Comparison of ENCODE assay signal across 8 mouse cellular contexts in genomic region chr11:119909436-119909835, GRCm38 (mm10). TPM values are rescaled to one million over a fixed set of nuclear protein-coding genes. Genes with fewer than 3 reads are reported as not detected.
A peak's percentile ranks its signal among the peaks of the same experiment; 100 is the strongest.
DNase-seq lines count a peak whose midpoint lies in the region; ATAC-seq lines count a peak whose summit lies in the region.

No protein-coding gene starts in this region.

- DNase-seq in 3134 (ENCODE audit: extremely low read depth, insufficient read length, low spot score), result peak; percentile 48
- peak; percentile 77 for DNase-seq in ES-CJ7 (ENCODE audit: low read depth, low spot score)
- peak; percentile 89 to 93 for DNase-seq in cerebellum, postnatal 10 days
- no peak for DNase-seq in heart, embryonic 10.5 days (ENCODE audit: low spot score)
- peak; percentile 56 to 58 for DNase-seq in lung, adult 18-20 months
- peak; percentile 81 for DNase-seq in retina, postnatal 1 day
- DNase-seq in urinary bladder, postnatal 25 days (ENCODE audit: low spot score), result peak; percentile 72

- H3K9me3 ChIP-seq in heart, embryonic 10.5 days, result no peaks in the 10 kb centered on the region
- H3K9me3 ChIP-seq in kidney, embryonic 16.5 days (ENCODE audit: low read length), result no peaks in the 10 kb centered on the region

- no peaks in the 10 kb centered on the region for H3K36me3 ChIP-seq in heart, embryonic 10.5 days
- H3K36me3 ChIP-seq in kidney, embryonic 16.5 days (ENCODE audit: insufficient read depth, low read length), result no peaks in the 10 kb centered on the region

- H3K4me2 ChIP-seq in kidney, embryonic 16.5 days (replicated peaks; ENCODE audit: low read depth, low read length), result 0 out of 2 replicates have a peak overlapping the region, but pooled peaks have one; percentile 5

- peak overlapping the region; percentile 17 for H3K9ac ChIP-seq in kidney, embryonic 16.5 days (replicated peaks; ENCODE audit: low read length)

- under 1% methylated on average over 5 of the region's 5 CpGs for WGBS in heart, embryonic 10.5 days
- 0% methylated on average over 5 of the region's 5 CpGs for WGBS in kidney, embryonic 16.5 days

- H3K27me3 ChIP-seq in heart, embryonic 10.5 days (ENCODE audit: insufficient read depth, poor library complexity, severe bottlenecking), result peaks cover 20% of the 10 kb centered on the region; the same call in 1 of the 2 replicates
- peaks cover 3% of the 10 kb centered on the region; the same call in 1 of the 2 replicates for H3K27me3 ChIP-seq in kidney, embryonic 16.5 days (ENCODE audit: insufficient read depth, low read length)

- H3K27ac ChIP-seq in heart, embryonic 10.5 days, result peak overlapping the region; percentile 32; the same call in 1 of the 2 replicates
- no peak overlapping the region for H3K27ac ChIP-seq in kidney, embryonic 16.5 days (ENCODE audit: low read length)

- peak overlapping the region; percentile 36 for H3K4me3 ChIP-seq in heart, embryonic 10.5 days
- H3K4me3 ChIP-seq in kidney, embryonic 16.5 days (ENCODE audit: low read length), result no peak overlapping the region

- ATAC-seq in kidney, embryonic 16.5 days (ENCODE audit: low FRiP score, low TSS enrichment), result no peak

- H3K4me1 ChIP-seq in heart, embryonic 10.5 days, result peaks cover 40% of the 10 kb centered on the region
- H3K4me1 ChIP-seq in kidney, embryonic 16.5 days (ENCODE audit: insufficient read depth, low read length), result peaks cover 12% of the 10 kb centered on the region

RNA-seq across cellular contexts. Expression of gene Chmp6, which starts 3.8 kb away (rescaled TPM):
- 86.7 and 96.6 TPM in 2 replicates for polyA plus RNA-seq in heart, embryonic 10.5 days (2016; fragmentation: Nextera tagmentation; extraction: Ambion mirVana)
- polyA plus RNA-seq in kidney, embryonic 16.5 days (2015; fragmentation: Nextera tagmentation; extraction: Ambion mirVana), result 110 and 114 TPM in 2 replicates

RNA-seq across cellular contexts. Expression of gene Baiap2, which starts 33.1 kb away (rescaled TPM):
- 11.6 and 13.1 TPM in 2 replicates for polyA plus RNA-seq in heart, embryonic 10.5 days (2016; fragmentation: Nextera tagmentation; extraction: Ambion mirVana)
- 22.8 and 25.3 TPM in 2 replicates for polyA plus RNA-seq in kidney, embryonic 16.5 days (2015; fragmentation: Nextera tagmentation; extraction: Ambion mirVana)
